Mouse (Mus musculus) liver, adult 2 months (tissue): Measurements from ENCODE around the gene Col1a1.

Experiments used
- CTCF ChIP-seq: fragments of 200-500 bp; IDR thresholded peaks from 2 replicates; pipeline ENCODE4 v1.5.1; 2011; ENCODE audit warnings: low read depth, low read length, control low read depth
- POLR2A ChIP-seq: fragments of 200-500 bp; IDR thresholded peaks from 2 replicates; pipeline ENCODE4 v1.6.1; 2011; ENCODE audit warnings: low read length, control low read depth; ENCODE audit not compliant: insufficient read depth; ENCODE audit errors: extremely low read depth

- TF ChIP-seq POLR2A (no peak), CTCF (no peak)
Observed at GRCm38 (mm10) chr11:94917717-94918116, 18.3 kb upstream of the Col1a1 start.
